Mouse (Mus musculus) thymus, postnatal 14 days (tissue): Measurements from ENCODE around the gene Hoxb2.

Experiments used
- DNase-seq: peaks from one replicate; pipeline ENCODE4 v3.0.0; 2021

The Hoxb2 gene

GRCm38 (mm10) chr11:96352691-96353521, 2.6 kb downstream of the Hoxb2 start:
- DNase-seq: no peak

GRCm38 (mm10) chr11:96353522-96353841, 3.2 kb downstream of the Hoxb2 start:
- DNase-seq: no peak

- DNase-seq: no peak
Observed at GRCm38 (mm10) chr11:96353939-96354338, 3.6 kb downstream of the Hoxb2 start.

DNA sequence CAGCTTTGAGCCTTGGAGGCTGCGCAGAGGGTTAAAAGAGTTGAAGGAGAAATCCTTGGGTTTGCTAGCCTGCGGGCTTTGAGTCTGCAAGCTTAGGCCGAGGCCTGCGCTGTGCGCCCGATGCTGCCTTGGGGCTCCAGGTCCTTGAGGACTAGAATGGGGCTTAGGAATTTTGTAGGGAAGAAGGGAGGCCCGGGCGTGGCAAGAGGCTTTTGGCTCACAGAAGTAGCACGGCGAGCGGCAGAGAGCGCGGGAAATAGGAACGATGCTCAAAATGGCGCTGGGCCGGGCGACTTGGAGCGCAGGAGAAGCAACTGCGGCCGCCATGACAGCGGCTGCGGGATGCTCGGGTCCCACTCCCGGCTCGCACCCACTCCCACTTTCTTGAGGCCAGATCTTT, 4.1 kb downstream of the Hoxb2 start:
- no peak for DNase-seq

- no peak for DNase-seq
Observed at GRCm38 (mm10) chr11:96354801-96355311, 4.5 kb downstream of the Hoxb2 start.

- no peak for DNase-seq
Observed at GRCm38 (mm10) chr11:96363807-96364206, 13.5 kb downstream of the Hoxb2 start.

DNA sequence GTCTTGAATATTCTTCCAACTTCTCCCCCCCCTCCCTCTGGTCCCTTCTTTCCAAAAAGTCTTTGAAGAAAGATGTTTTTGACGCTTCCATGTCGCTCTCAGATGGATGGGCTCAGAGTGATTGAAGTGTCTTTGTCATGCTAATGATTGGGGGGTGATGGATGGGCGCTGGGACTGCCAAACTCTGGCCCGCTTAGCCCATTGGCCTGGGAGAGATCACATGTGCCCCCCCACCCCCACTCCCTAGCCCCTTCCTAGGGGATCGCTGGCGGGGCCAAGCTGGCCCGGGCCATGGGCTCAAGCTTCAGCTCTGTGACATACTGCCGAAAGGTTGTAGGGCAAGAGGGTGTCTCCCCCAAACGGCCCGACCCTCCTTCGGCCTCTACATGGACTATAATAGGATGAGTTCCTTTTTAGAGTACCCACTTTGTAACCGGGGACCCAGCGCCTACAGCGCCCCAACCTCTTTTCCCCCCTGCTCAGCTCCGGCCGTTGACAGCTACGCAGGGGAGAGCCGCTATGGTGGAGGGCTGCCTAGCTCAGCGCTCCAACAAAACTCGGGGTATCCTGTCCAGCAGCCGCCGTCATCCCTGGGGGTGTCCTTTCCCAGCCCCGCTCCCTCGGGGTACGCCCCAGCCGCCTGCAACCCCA, 15.2 kb downstream of the Hoxb2 start, which contains the start of gene Hoxb1:
Hoxb1 (plus strand) TSS at position 312 of the 651 bp plus-strand sequence.
- no peak for DNase-seq

DNA sequence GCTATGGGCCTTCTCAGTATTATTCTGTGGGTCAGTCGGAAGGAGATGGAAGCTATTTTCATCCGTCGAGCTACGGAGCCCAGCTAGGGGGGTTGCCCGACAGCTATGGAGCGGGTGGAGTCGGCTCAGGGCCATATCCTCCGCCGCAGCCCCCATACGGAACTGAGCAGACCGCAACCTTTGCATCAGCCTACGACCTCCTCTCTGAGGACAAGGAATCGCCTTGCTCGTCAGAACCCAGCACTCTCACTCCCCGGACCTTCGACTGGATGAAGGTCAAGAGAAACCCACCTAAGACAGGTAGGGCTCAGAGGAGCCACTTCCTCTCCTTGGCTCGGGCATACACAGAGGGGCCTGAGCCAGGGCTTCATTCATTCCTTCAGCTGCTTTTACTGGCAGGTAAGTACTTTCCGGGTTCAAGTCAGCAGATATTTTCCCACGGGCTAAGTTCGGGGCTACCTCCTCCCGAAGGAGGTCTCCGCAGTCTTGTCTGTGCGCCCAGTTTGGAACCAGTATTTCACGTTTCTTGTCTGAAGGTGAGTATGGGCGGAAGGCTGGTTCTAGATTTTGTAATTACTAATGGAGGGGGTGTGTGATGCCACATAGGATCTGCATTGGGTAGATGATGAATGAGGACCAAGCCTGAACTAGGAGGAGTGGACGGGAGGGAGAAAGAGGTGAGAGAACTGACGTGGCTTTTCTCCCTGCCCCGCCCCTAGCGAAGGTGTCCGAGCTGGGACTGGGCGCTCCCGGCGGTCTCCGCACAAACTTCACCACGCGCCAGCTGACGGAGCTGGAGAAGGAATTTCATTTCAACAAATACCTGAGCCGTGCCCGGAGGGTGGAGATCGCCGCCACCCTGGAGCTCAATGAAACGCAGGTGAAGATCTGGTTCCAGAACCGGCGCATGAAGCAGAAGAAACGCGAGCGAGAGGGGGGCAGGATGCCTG, 16.0 kb downstream of the Hoxb2 start:
- no peak for DNase-seq

- DNase-seq: no peak
Observed at GRCm38 (mm10) chr11:96367141-96367540, 16.8 kb downstream of the Hoxb2 start.

DNA sequence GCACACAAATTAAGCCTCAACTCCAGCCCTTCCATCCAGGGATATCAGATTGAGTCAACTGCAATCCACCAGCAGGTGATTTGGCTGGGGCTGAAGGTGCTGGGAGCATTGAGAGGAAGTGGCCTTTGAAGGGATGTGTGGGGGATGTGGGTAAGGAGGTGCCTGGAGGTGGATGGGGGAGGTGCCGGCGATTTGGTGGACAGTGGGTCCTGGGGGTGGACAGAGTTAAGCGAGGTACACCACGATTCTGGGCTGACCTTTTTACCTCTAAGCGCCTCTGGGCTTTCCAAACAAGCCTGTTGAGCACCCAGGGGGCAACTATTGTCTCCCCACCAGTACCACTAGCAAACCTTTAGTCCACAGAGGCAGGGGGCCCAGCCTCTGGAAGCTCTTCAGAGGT, 18.4 kb downstream of the Hoxb2 start:
- no peak for DNase-seq

DNA sequence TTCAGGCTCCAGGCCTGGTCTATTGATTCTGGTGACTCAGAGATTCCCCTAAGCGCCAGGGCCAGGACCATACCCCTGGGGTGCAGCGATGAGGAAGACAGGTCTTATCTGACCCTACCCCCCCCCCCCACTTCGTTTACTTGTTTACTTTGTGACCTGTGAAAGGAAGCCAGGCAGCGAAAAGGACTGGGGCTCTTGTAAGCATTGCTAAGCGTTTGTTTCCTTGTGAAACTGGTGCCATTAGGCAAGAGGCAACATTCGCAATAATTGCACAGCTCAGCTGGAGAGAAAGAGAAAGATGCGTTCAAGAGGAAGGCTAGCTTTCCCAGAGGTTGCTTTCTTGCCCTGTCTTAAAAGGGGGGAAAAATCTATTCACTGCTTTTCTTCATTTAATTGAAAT, 18.8 kb downstream of the Hoxb2 start:
- DNase-seq: no peak

GRCm38 (mm10) chr11:96371726-96372125, 21.4 kb downstream of the Hoxb2 start:
- no peak for DNase-seq

DNA sequence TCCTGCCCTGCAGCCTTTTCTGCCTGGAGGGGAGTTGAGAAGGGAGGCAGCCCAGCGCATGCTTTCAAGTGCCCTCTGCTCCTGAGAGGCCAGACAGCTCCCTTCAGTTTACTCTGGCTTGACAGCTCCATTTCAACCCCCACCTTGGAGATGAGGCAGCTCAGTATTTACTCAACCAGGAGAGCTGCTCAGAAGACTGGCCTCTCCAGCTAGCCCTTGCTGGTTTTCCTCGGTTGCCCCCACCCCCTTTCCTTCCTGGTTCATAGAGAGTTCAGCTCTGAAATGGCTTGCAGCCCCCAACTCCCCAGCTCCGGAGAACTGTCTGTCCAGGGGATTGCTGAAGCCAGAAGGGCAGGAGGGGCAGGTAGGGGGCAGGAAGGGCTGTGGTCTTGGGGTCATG, 22.2 kb downstream of the Hoxb2 start:
- no peak for DNase-seq

- no peak for DNase-seq
Observed at GRCm38 (mm10) chr11:96374810-96375209, 24.5 kb downstream of the Hoxb2 start.

DNA sequence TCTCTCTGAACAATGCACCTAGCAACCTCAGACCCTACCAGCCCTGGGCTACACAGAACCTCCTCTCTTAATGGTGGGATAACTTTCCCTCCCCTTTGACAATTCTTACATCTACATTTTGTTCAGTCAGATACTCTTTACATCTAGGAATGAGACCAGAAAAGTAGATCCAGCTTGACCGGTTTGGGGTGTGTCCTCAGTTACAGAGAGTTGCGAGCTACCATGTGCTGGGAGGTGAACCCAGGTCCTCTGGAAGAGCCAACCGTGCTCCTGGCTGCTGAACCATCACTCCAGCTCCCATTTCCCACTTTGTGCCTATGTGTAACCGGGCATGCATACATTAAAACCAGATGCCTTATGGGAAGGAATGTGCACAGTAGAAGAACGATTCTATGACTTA, 33.1 kb downstream of the Hoxb2 start:
- no peak for DNase-seq

- no peak for DNase-seq
Observed at GRCm38 (mm10) chr11:96387635-96388034, 37.3 kb downstream of the Hoxb2 start.

GRCm38 (mm10) chr11:96396772-96397626, 46.7 kb downstream of the Hoxb2 start:
- no peak for DNase-seq

GRCm38 (mm10) chr11:96397806-96398335, 47.5 kb downstream of the Hoxb2 start:
- DNase-seq: no peak

DNA sequence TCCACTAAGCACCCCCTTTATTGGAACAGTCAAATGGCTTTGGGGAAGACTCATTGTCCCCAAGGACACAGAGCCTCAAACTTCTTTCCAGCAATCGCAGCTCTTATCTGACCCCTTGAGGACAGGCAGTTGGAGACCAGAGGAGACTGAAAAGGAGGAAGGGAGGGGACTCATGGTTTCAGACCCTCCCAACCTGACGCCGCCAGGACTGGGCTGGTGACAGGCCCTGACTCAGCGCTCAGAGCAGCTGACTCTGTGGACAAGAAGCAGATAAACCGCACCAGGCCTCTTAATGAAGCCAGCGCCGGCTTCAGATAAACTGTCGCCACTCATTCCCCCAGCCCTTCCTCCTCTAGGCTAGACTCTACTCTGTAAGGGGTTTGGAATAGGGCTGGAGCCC, 49.6 kb downstream of the Hoxb2 start:
- DNase-seq: no peak
